Mouse (Mus musculus) olfactory bulb, adult 2 months (tissue): ENCODE data around the gene Xpo1.

ENCODE experiments used
- CTCF ChIP-seq: fragments of 200-500 bp; IDR thresholded peaks from 2 replicates; pipeline ENCODE4 v1.5.1; 2012; ENCODE audit warnings: low read depth, mild to moderate bottlenecking, low read length, moderate library complexity; ENCODE audit not compliant: insufficient read depth
- POLR2A ChIP-seq: fragments of 200-500 bp; IDR thresholded peaks from 2 replicates; pipeline ENCODE4 v1.6.1; 2012; ENCODE audit warnings: mild to moderate bottlenecking, low read depth, low read length, moderate library complexity; ENCODE audit not compliant: insufficient read depth

GRCm38 (mm10) chr11:23254548-23254947 lies 1.3 kb upstream of the Xpo1 start:
- no peak for TF ChIP-seq POLR2A
- TF ChIP-seq CTCF: no peak
